Mouse (Mus musculus): ENCODE measurements around the gene Scrg1. TPM values are rescaled to one million over a fixed set of nuclear protein-coding genes. Genes with fewer than 3 reads are reported as not detected.

Gene Scrg1
- polyA plus RNA-seq, 1 experiment from 2014 or later = 0.39 TPM

DNA sequence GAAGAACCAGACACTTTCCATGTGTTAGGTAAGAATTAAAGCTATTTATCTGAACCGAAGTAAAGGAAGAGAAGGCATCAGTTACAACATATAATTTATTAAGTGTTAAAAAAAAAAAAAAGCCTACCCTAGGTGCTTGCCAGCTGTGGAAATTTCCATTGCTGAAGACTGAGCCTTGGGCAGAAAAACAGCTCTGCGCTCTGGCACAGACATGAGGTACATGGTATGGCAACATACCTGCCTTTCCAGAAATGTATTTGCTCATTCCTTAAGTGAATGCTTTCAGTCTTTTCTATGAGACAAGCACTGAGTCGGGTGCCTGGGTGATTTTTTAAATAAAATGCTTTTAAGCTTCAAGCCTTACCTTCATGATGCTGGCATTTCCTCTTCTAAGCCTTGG, 2.2 kb downstream of the Scrg1 start:
- WGBS = 66% methylated on average over 3 of the region's 3 CpGs
- Histone ChIP-seq H3K9me3 (replicated peaks) (no peaks in the 10 kb centered on the region), H3K4me1 (no peaks in the 10 kb centered on the region), H3K4me2 (no peak overlapping the region), H3K27me3 (no peaks in the 10 kb centered on the region), H3K9ac (no peak overlapping the region), H3K27ac (no peak overlapping the region), H3K4me3 (replicated peaks) (no peak overlapping the region), H3K36me3 (no peaks in the 10 kb centered on the region)
- no peak for ATAC-seq (replicated peaks; ENCODE audit: low FRiP score)

DNA sequence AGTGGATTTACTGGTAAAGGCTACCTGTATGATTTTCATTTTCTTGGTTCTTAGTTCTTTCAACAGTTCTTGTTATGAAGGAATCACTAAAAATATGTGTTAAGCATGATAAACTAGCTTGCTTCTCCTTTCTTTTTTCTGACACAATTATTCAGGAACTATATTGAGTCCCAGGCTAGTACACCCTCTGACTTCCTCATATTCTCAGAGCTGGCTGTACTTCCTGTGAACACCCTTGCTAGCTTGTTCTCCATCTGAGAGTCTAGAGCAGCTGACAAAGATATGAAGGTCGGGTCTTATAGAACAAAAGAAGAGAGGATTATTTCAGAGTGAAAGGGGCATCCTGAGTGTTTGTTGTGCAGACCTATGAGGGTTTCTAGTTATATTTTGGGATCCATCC, 7.1 kb downstream of the Scrg1 start:
- no peaks in the 10 kb centered on the region for H3K4me1 ChIP-seq
- no peak for ATAC-seq (replicated peaks; ENCODE audit: low FRiP score)
- no peaks in the 10 kb centered on the region for H3K9me3 ChIP-seq (replicated peaks)
- H3K36me3 ChIP-seq = no peaks in the 10 kb centered on the region
- 50% methylated on average over 1 of the region's 1 CpGs for WGBS
- H3K4me3 ChIP-seq (replicated peaks) = no peak overlapping the region
- H3K27me3 ChIP-seq = no peaks in the 10 kb centered on the region
- H3K27ac ChIP-seq = no peak overlapping the region
- no peak overlapping the region for H3K9ac ChIP-seq
- H3K4me2 ChIP-seq = no peak overlapping the region

DNA sequence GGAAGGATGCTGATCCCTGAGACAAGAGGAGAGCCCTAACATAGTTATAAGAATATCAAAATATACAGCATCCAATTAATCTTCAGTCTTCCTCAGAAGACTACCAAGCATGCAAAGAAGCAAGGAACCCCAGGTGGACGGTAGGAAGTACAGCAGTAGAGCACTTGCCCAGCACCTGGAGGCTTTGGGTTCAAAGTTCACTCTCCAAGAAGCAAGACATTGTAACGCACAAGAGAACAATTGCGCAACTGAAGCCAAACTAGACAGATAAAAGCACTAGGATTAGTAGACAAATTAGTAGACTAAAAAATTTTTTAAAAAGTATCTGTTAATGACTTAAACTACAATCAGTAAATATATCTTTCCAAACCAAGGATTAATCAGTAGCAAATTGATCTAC, 8.0 kb downstream of the Scrg1 start:
- Histone ChIP-seq H3K27ac (no peak overlapping the region), H3K9ac (no peak overlapping the region), H3K4me2 (no peak overlapping the region), H3K4me3 (replicated peaks) (no peak overlapping the region), H3K27me3 (no peaks in the 10 kb centered on the region), H3K9me3 (replicated peaks) (no peaks in the 10 kb centered on the region), H3K4me1 (peaks cover 2% of the 10 kb centered on the region; the same call in 1 of the 2 replicates), H3K36me3 (no peaks in the 10 kb centered on the region)
- no peak for ATAC-seq (replicated peaks; ENCODE audit: low FRiP score)
- 85% methylated on average over 3 of the region's 3 CpGs for WGBS

DNA sequence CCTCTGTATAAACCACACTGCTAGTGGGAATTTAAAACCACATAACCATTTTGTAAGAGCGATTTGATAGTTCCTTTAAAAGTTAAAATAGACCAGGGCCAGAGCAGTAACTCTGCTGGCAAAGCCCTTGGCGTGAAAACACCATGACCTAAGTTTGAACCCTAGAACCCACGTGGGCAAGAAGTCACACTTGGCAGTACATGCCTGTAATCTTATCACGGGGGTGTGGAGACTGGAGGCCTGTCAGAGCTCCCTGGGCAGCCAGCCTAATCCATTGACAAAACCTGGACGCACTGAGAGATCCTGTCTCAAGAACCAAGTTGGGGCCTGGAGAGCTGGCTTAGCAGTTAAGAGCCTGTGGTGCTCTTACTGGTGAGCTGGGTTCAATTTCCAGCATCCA, 12.9 kb downstream of the Scrg1 start:
- peak; percentile 67; the same call in 1 of the 2 replicates for ATAC-seq (replicated peaks; ENCODE audit: low FRiP score)

DNA sequence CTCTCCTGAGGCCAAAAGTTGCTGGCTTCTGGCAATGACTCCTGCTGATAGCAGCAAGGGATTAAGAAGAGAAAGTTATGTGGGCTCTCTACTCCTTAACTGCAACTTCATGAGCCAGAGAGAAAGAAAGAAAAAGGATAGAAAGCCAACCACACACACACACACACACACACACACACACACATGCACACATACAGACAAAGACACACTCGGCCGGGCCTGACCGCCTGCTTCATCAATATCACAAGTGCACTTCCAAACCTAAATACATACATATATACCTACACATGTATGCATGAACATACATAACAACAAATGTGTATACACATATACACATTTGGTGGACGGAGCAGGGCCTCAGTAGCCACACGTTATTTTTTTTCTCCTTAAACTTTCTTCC, 15.1 kb downstream of the Scrg1 start:
- no peaks in the 10 kb centered on the region for H3K9me3 ChIP-seq (replicated peaks)
- no peak for ATAC-seq (replicated peaks; ENCODE audit: low FRiP score)
- peaks cover 4% of the 10 kb centered on the region; the same call in 1 of the 2 replicates for H3K4me1 ChIP-seq
- H3K4me3 ChIP-seq (replicated peaks) = no peak overlapping the region
- H3K36me3 ChIP-seq = no peaks in the 10 kb centered on the region
- H3K9ac ChIP-seq = no peak overlapping the region
- no peak overlapping the region for H3K27ac ChIP-seq
- 94% methylated on average over 5 of the region's 5 CpGs for WGBS
- no peaks in the 10 kb centered on the region for H3K27me3 ChIP-seq
- H3K4me2 ChIP-seq = no peak overlapping the region

More for the DNA sequence above, 12.9 kb downstream of the Scrg1 start:
- Histone ChIP-seq H3K27me3 (no peaks in the 10 kb centered on the region), H3K36me3 (no peaks in the 10 kb centered on the region), H3K4me2 (no peak overlapping the region), H3K27ac (no peak overlapping the region), H3K9ac (no peak overlapping the region), H3K9me3 (replicated peaks) (no peaks in the 10 kb centered on the region), H3K4me1 (peaks cover 4% of the 10 kb centered on the region; the same call in 1 of the 2 replicates), H3K4me3 (replicated peaks) (no peak overlapping the region)
- 40% methylated on average over 5 of the region's 5 CpGs for WGBS

DNA sequence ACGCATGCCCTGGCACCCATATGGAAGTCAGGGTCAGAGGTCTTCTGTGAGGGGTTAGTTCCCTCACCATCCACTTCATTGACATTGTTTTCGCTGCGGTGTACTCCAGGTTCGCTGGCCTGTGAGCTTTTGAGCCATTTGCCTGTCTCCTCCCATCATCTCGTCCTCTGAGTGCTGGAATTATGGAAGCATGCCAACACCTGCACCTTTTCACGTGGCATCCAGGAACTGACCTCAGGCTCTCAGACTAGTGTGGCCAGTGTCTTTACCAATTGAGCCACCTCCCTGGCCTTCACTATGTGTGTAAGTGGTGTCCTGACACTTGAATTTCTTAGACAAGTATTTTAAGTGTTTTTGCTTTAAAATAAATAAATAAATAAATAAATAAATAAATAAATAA, 18.0 kb downstream of the Scrg1 start:
- Histone ChIP-seq H3K36me3 (no peaks in the 10 kb centered on the region), H3K4me1 (peaks cover 2% of the 10 kb centered on the region; the same call in 1 of the 2 replicates), H3K27me3 (no peaks in the 10 kb centered on the region), H3K27ac (no peak overlapping the region), H3K4me2 (no peak overlapping the region), H3K9me3 (replicated peaks) (no peaks in the 10 kb centered on the region), H3K4me3 (replicated peaks) (no peak overlapping the region), H3K9ac (no peak overlapping the region)
- WGBS = 75% methylated on average over 6 of the region's 6 CpGs
- ATAC-seq (replicated peaks; ENCODE audit: low FRiP score) = no peak

DNA sequence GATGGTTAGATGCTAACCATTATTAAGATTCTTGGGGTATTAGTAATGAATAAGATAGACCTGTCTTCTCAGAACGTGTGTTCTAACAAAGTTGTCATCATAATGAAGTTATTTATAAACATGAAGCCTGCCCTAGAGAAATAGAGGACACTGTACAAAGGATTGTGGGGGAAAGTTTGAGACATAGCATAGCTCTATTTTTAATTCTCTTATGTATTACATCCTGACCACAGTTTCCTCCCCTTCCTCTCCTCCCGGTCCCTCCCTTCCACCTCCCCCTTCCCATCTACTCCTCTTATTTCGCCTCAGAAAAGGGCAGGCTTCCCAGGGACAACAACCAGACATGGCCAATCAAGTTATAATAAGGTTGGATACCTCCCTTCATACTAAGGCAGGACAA, 22.7 kb downstream of the Scrg1 start:
- H3K27ac ChIP-seq = no peak overlapping the region
- 59% methylated on average over 3 of the region's 3 CpGs for WGBS
- no peaks in the 10 kb centered on the region for H3K9me3 ChIP-seq (replicated peaks)
- H3K36me3 ChIP-seq = peaks cover 17% of the 10 kb centered on the region
- H3K9ac ChIP-seq = no peak overlapping the region
- no peak overlapping the region for H3K4me2 ChIP-seq
- H3K27me3 ChIP-seq = no peaks in the 10 kb centered on the region
- no peak for ATAC-seq (replicated peaks; ENCODE audit: low FRiP score)
- H3K4me3 ChIP-seq (replicated peaks) = no peak overlapping the region
- no peaks in the 10 kb centered on the region for H3K4me1 ChIP-seq

DNA sequence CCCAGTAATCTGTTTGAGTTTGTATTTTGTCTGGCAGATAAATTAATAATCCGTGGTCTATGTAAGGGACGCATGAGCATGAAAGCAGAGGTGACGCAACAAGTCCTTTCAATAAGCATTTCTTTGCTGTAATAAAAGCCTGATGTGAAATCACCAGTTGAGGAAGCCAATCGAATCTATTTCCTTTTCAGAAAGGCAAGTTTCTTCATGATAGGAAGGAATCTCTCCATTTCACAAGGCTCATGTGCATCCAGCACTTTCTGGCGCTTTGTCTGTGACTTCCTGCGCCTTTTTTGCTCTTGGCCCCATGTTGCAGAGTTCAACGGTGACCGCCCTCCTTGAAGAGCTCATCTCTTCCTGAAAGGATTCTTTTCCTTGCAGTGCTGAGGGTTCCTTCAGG, 24.0 kb downstream of the Scrg1 start:
- Histone ChIP-seq H3K27me3 (no peaks in the 10 kb centered on the region), H3K36me3 (peaks cover 20% of the 10 kb centered on the region), H3K9me3 (replicated peaks) (no peaks in the 10 kb centered on the region), H3K4me3 (replicated peaks) (no peak overlapping the region), H3K9ac (no peak overlapping the region), H3K27ac (no peak overlapping the region), H3K4me2 (no peak overlapping the region), H3K4me1 (no peaks in the 10 kb centered on the region)
- 92% methylated on average over 8 of the region's 8 CpGs for WGBS
- ATAC-seq (replicated peaks; ENCODE audit: low FRiP score) = no peak

DNA sequence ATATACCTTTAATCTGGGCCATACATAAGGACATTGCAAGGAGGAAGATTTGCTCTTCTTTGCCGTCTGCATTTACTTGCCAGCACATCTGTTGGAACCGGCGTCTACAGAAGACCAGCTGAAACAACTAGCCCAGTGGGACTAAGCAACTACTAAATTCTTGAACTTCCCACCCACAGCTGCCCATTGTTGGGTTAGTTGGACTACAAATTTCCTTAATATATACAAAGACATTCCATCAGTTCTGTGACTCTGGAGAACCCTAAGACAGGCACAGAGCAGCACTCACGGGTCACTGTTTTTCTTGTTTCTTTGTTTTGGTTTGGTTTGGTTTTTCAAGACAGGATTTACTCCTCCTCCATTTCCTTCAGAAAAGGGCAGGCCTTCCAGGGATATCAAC, 24.9 kb downstream of the Scrg1 start:
- no peak overlapping the region for H3K27ac ChIP-seq
- peaks cover 4% of the 10 kb centered on the region for H3K4me1 ChIP-seq
- no peaks in the 10 kb centered on the region for H3K9me3 ChIP-seq (replicated peaks)
- H3K27me3 ChIP-seq = no peaks in the 10 kb centered on the region
- 61% methylated on average over 4 of the region's 4 CpGs for WGBS
- H3K4me3 ChIP-seq (replicated peaks) = no peak overlapping the region
- peaks cover 20% of the 10 kb centered on the region for H3K36me3 ChIP-seq
- no peak overlapping the region for H3K9ac ChIP-seq
- no peak for ATAC-seq (replicated peaks; ENCODE audit: low FRiP score)
- no peak overlapping the region for H3K4me2 ChIP-seq

DNA sequence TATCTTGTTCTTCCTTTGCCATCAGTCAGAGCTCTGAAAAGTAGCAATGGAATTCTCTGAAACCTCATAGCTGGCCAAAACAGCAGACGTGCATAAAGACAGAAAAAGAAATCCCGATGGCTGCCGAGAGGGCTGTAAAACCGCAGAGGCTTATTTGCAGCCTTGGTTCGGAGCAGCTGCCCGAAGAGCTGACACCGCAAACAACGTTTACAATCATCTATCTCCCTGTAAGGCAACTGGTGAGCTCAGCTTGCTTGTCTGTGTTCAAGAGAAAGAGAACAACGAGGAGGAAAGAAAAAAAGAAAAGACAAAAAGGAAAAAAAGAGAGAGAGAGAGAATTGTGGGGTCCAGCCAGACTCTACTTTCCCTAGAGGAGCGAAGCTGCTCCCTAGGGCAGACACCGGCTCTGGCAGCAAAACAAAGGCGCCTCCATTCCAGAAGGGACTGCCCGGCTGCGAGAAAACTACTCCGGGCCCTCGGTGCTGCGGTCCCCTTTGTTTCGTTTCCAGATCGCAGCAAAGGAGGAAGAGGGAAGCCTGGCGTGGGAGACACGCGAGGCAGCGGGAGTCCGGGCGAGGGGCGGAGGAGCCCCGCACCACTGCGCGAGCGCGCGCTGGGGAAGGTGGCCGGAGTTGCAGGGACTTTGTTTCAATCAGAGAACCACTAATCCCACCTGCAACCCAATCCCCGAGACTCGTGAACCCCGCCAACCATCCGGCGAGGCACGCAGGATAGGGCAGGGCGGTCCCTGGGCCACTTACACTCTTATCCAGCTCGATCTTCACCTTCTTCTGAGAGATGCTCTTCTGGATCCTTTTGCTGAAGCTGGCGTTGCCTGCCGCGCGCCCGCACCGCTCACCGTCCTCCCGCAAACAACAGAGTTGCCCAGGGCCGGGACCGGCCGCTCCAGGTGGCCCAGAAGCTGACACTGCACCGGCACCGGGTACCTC, 31.0 kb downstream of the Scrg1 start:
- peak; percentile 63 for ATAC-seq (replicated peaks; ENCODE audit: low FRiP score)
- Histone ChIP-seq H3K36me3 (peaks cover 13% of the 10 kb centered on the region), H3K27ac (peak overlapping the region; percentile 97), H3K4me1 (peaks cover 9% of the 10 kb centered on the region), H3K4me3 (replicated peaks) (peak overlapping the region; percentile 68), H3K9ac (peak overlapping the region; percentile 66), H3K27me3 (no peaks in the 10 kb centered on the region), H3K9me3 (replicated peaks) (no peaks in the 10 kb centered on the region), H3K4me2 (peak overlapping the region; percentile 90)
- WGBS = 2% methylated on average over 54 of the region's 54 CpGs

DNA sequence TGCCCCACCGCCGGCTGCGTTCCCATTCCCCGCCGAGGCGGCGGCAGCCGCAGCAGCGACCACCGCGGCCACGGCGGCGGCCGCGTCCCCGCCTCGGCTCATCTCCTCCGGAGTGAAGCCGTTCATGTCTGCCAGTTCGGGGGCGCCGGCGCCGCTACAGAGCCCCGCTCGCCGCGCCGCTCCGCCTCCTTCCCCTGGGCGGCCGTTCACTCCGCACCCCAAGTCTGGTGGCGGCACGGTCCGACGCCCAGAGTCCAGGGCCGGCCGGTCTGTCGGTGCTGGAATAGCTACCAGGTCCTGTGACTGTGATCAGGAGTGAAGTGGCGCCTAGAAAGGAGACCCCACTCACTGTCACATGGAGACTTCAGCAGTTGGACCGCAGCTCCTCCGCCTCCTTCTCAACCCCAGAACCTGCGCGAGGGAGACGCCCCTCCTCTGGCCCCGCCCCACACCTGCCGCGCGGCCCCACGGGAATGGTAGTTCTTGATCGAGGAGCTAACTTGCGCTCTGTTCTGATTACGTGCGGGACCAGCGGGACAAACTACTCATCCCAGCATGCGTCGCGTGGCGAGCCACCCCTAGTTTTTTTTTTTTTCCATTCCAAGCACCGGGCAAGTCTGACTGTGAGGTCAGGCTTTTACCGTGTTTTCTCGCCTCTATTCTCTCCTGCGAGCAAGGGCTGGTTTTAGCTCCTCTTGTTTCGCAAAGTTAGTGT, 31.9 kb downstream of the Scrg1 start, which contains the start of gene Sap30:
TSS of gene Sap30 (minus strand) at position 420 of the 715 bp plus-strand sequence.
- H3K4me3 ChIP-seq (replicated peaks) = peak within 1 kb of the TSS; percentile 68
- peak; percentile 97 for ATAC-seq (replicated peaks; ENCODE audit: low FRiP score)
- H3K27me3 ChIP-seq = no peaks in the 10 kb centered on the region
- H3K9me3 ChIP-seq (replicated peaks) = no peaks in the 10 kb centered on the region
- H3K9ac ChIP-seq = peak within 1 kb of the TSS; percentile 66
- peak within 1 kb of the TSS; percentile 97 for H3K27ac ChIP-seq
- peaks cover 6% of the 10 kb centered on the region; the same call in 1 of the 2 replicates for H3K36me3 ChIP-seq
- peak within 1 kb of the TSS; percentile 90 for H3K4me2 ChIP-seq
- under 1% methylated on average over 66 of the region's 66 CpGs for WGBS
- peaks cover 9% of the 10 kb centered on the region for H3K4me1 ChIP-seq

DNA sequence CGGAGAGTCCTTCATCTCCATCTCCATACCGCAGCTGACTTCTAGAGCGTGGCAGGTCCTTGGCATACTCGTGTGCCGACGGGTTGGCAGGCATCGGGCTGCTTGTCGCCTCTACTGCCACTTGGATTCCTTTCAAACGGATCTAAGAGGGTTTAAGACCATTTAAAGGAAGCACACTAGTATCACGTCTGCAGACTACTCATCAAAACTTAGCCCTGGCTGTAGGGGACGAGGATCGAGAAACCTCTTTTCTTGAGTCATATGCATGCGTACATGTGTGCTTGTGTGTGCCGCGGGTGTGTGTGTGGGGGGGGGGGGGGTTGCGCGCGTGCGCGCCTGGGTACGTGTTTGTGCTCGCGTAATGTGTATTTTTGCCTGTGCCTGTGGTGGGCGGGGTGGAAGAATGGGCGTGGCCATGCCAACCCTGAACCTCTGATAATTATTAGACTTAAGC, 32.6 kb downstream of the Scrg1 start:
- Histone ChIP-seq H3K27ac (peak overlapping the region; percentile 95), H3K27me3 (no peaks in the 10 kb centered on the region), H3K36me3 (peaks cover 3% of the 10 kb centered on the region; the same call in 1 of the 2 replicates), H3K9ac (peak overlapping the region; percentile 55), H3K4me3 (replicated peaks) (peak overlapping the region; percentile 68), H3K4me2 (peak overlapping the region; percentile 90), H3K9me3 (replicated peaks) (no peaks in the 10 kb centered on the region), H3K4me1 (peaks cover 9% of the 10 kb centered on the region)
- ATAC-seq (replicated peaks; ENCODE audit: low FRiP score) = peak; percentile 37
- 0% methylated on average over 25 of the region's 25 CpGs for WGBS

Data from kidney, embryonic 15.5 days (tissue).